Mouse (Mus musculus) hindbrain, embryonic 12.5 days (tissue): ENCODE results near the gene Abi1. TPM values are rescaled to one million over a fixed set of nuclear protein-coding genes. Genes with fewer than 3 reads are reported as not detected.
"Not testable (repeated sequence)": the region's sequence is repeated elsewhere in the genome, so short reads cannot be mapped to it uniquely, and the experiment has no call there.

Source experiments
- ATAC-seq: fragments of 200-750 bp; cut with Nextera tagmentation; 2 replicates; pipeline ENCODE4 v1.8.0; 2017; ENCODE audit warnings: moderate TSS enrichment; ENCODE audit not compliant: low FRiP score
- H3K27ac ChIP-seq: fragments of 300-500 bp; sonication (generic); 2 replicates; pipeline ENCODE4 v1.5.1; 2016; ENCODE audit warnings: mild to moderate bottlenecking
- H3K27me3 ChIP-seq: fragments of 300-500 bp; sonication (generic); 2 replicates; pipeline ENCODE4 v1.6.1; 2016; ENCODE audit warnings: mild to moderate bottlenecking
- H3K36me3 ChIP-seq: fragments of 300-500 bp; sonication (generic); 2 replicates; pipeline ENCODE4 v1.6.1; 2016; ENCODE audit warnings: mild to moderate bottlenecking
- H3K4me1 ChIP-seq: fragments of 300-500 bp; sonication (generic); 2 replicates; pipeline ENCODE4 v1.6.1; 2016
- H3K4me2 ChIP-seq: fragments of 300-500 bp; sonication (generic); replicated peaks from 2 replicates; pipeline ENCODE4 v1.6.1; 2016; ENCODE audit warnings: mild to moderate bottlenecking
- H3K4me3 ChIP-seq: fragments of 300-500 bp; sonication (generic); 2 replicates; pipeline ENCODE4 v1.5.1; 2016; ENCODE audit warnings: mild to moderate bottlenecking
- H3K9ac ChIP-seq: fragments of 300-500 bp; sonication (generic); 2 replicates; pipeline ENCODE4 v1.6.1; 2016; ENCODE audit warnings: mild to moderate bottlenecking, moderate library complexity
- H3K9me3 ChIP-seq: fragments of 300-500 bp; sonication (generic); replicated peaks from 2 replicates; pipeline ENCODE4 v1.6.1; 2016; ENCODE audit warnings: mild to moderate bottlenecking
- WGBS: fragments of 180-500 bp; shearing (Covaris S2); methylation state at CpG from one replicate; pipeline ENCODE4 v1.1.7; 2016; 5-methylcytosine and 5-hydroxymethylcytosine counted together
- polyA plus RNA-seq: library from polyadenylated mRNA; unstranded; fragments of >200 nt; fragmentation: Nextera tagmentation; extraction: Ambion mirVana; gene quantifications from 2 replicates; pipeline ENCODE4 v1.2.1, GENCODE M21; 2016

Gene Abi1
- polyA plus RNA-seq, 1 experiment from 2014 or later, result 48.2 TPM

- Histone ChIP-seq H3K27me3 (no peaks in the 10 kb centered on the region), H3K36me3 (peaks cover 19% of the 10 kb centered on the region; the same call in 1 of the 2 replicates), H3K27ac (no peak overlapping the region), H3K4me3 (no peak overlapping the region), H3K4me2 (no peak overlapping the region), H3K4me1 (no peaks in the 10 kb centered on the region), H3K9me3 (no peaks in the 10 kb centered on the region), H3K9ac (no peak overlapping the region)
- 78% methylated on average over 1 of the region's 1 CpGs for WGBS
- ATAC-seq, result no peak
Measured at GRCm38 (mm10) chr2:22933556-22933955, 106.5 kb downstream of the Abi1 start.

- no peaks in the 10 kb centered on the region for H3K27me3 ChIP-seq
- no peak overlapping the region for H3K27ac ChIP-seq
- no peak overlapping the region for H3K4me2 ChIP-seq
- H3K4me3 ChIP-seq, result no peak overlapping the region
- H3K9ac ChIP-seq, result no peak overlapping the region
- no peaks in the 10 kb centered on the region for H3K4me1 ChIP-seq
- H3K36me3 ChIP-seq, result 0 out of 2 replicates have a peak, but pooled peaks cover 11% of the 10 kb centered on the region
- H3K9me3 ChIP-seq, result no peaks in the 10 kb centered on the region
- ATAC-seq, result no peak
- 87% methylated on average over 2 of the region's 2 CpGs for WGBS
Measured at GRCm38 (mm10) chr2:22928259-22928658, 111.8 kb downstream of the Abi1 start.

DNA sequence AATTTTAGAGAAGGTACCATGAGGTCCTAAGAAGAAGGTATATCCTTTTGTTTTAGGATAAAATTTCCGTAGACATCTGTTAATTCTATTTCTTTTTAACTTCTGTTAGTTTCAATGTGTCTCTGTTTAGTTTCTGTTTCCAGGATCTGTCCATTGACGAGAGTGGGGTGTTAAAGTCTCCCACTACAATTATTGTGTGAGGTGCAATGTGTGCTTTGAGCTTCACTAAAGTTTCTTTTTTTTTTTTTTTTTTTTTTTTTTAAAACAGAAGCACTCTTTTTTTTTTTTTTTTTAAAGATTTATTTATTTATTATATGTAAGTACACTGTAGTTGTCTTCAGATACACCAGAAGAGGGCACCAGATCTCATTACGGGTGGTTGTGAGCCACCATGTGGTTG, 114.1 kb downstream of the Abi1 start:
- H3K9ac ChIP-seq, H3K4me1 ChIP-seq, H3K27ac ChIP-seq, ATAC-seq, H3K9me3 ChIP-seq, H3K27me3 ChIP-seq, H3K4me2 ChIP-seq, H3K4me3 ChIP-seq: not testable (repeated sequence)
- 99% methylated on average over 2 of the region's 3 CpGs for WGBS
- 0 out of 2 replicates have a peak, but pooled peaks cover 11% of the 10 kb centered on the region for H3K36me3 ChIP-seq

DNA sequence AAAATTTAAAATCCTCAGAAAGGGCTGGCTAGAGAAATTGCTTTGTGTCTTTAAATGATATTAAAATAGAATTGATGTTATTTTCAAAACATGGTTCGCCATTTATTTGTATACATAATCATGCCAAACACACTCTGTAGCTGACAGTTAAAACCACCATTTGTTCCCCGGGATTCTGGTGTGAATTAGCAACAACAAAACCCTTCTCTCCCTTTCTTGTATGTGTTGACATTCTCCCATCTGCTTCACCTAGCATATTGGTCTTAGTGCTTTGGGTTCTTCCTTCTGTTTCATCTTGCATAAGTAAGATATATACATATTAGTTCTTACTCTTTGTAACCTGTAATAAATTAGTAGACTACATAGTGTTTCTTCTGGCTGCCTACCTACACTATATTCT, 121.4 kb downstream of the Abi1 start:
- ATAC-seq, result no peak
- 91% methylated on average over 2 of the region's 2 CpGs for WGBS
- H3K27ac ChIP-seq, result no peak overlapping the region
- no peaks in the 10 kb centered on the region for H3K27me3 ChIP-seq
- no peak overlapping the region for H3K4me3 ChIP-seq
- peaks cover 34% of the 10 kb centered on the region; the same call in 1 of the 2 replicates for H3K36me3 ChIP-seq
- no peaks in the 10 kb centered on the region for H3K4me1 ChIP-seq
- H3K9ac ChIP-seq, result no peak overlapping the region
- H3K4me2 ChIP-seq, result no peak overlapping the region
- no peaks in the 10 kb centered on the region for H3K9me3 ChIP-seq

GRCm38 (mm10) chr2:22914421-22914820, 125.6 kb downstream of the Abi1 start:
- Histone ChIP-seq H3K4me3 (no peak overlapping the region), H3K27ac (no peak overlapping the region), H3K27me3 (no peaks in the 10 kb centered on the region), H3K9me3 (no peaks in the 10 kb centered on the region), H3K4me2 (no peak overlapping the region), H3K4me1 (no peaks in the 10 kb centered on the region), H3K9ac (no peak overlapping the region), H3K36me3 (peaks cover 30% of the 10 kb centered on the region)
- no peak for ATAC-seq
- 84% methylated on average over 3 of the region's 3 CpGs for WGBS

GRCm38 (mm10) chr2:22903947-22904346, 136.1 kb downstream of the Abi1 start:
- WGBS, result 89% methylated on average over 3 of the region's 3 CpGs
- no peak for ATAC-seq
- H3K4me1 ChIP-seq, result no peaks in the 10 kb centered on the region

GRCm38 (mm10) chr2:22895282-22896273, 144.5 kb downstream of the Abi1 start, which contains the start of gene Pdss1:
Pdss1 (plus strand) TSS chr2:22895522.
- no peaks in the 10 kb centered on the region for H3K27me3 ChIP-seq
- no peaks in the 10 kb centered on the region for H3K36me3 ChIP-seq
- no peaks in the 10 kb centered on the region for H3K4me1 ChIP-seq
- no peaks in the 10 kb centered on the region for H3K9me3 ChIP-seq
- H3K4me3 ChIP-seq, result peak within 1 kb of the TSS; percentile 82
- peak within 1 kb of the TSS; percentile 71 for H3K4me2 ChIP-seq
- under 1% methylated on average over 81 of the region's 81 CpGs for WGBS
- peak within 1 kb of the TSS; percentile 92 for H3K27ac ChIP-seq
- ATAC-seq, result peak; percentile 99
- peak within 1 kb of the TSS; percentile 70 for H3K9ac ChIP-seq

More at GRCm38 (mm10) chr2:22903947-22904346, 136.1 kb downstream of the Abi1 start:
- Histone ChIP-seq H3K9me3 (no peaks in the 10 kb centered on the region), H3K4me2 (no peak overlapping the region), H3K27ac (no peak overlapping the region), H3K4me3 (no peak overlapping the region), H3K9ac (no peak overlapping the region), H3K36me3 (peaks cover 45% of the 10 kb centered on the region), H3K27me3 (no peaks in the 10 kb centered on the region)

DNA sequence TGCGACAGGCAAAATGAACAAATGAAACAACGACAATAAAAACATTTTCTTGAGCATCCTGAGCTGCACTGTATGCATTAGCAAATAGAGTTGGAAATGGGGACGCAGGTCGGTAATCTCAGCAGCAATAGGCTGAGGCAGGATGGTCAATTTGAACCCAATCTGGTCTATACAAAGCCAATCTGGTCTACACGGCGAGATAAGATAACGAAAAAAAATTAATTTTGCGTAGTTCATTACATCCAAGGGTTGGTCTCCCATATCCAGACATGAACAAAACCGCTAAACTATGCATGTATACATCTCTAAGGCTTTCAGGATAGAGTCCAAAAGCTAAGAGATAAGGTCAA, 145.1 kb downstream of the Abi1 start:
- H3K27me3 ChIP-seq, result no peaks in the 10 kb centered on the region
- WGBS, result 29% methylated on average over 9 of the region's 9 CpGs
- H3K4me2 ChIP-seq, result peak overlapping the region; percentile 71
- peak; percentile 59 for ATAC-seq
- H3K9me3 ChIP-seq, result no peaks in the 10 kb centered on the region
- peak overlapping the region; percentile 92 for H3K27ac ChIP-seq
- H3K4me1 ChIP-seq, result no peaks in the 10 kb centered on the region
- H3K4me3 ChIP-seq, result peak overlapping the region; percentile 82
- H3K9ac ChIP-seq, result peak overlapping the region; percentile 70
- no peaks in the 10 kb centered on the region for H3K36me3 ChIP-seq

Other genes starting within 250 kb of the Abi1 start
- gene Pdss1, start 144.7 kb downstream of the Abi1 start, polyA plus RNA-seq, result 19.1 and 24.4 TPM in 2 replicates
- gene Acbd5, start 27.9 kb upstream of the Abi1 start, polyA plus RNA-seq, result 67.9 and 73.0 TPM in 2 replicates
- gene Mastl, start 115.8 kb upstream of the Abi1 start, polyA plus RNA-seq, result 8.1 and 8.3 TPM in 2 replicates
- gene Yme1l1, start 116.1 kb upstream of the Abi1 start, polyA plus RNA-seq, result 82.3 and 90.5 TPM in 2 replicates
- not detected in 2 replicates for gene 4931423N10Rik, start 167.2 kb upstream of the Abi1 start, polyA plus RNA-seq